Mouse (Mus musculus): Measurements from ENCODE around the gene Il13ra1. TPM values are rescaled to one million over a fixed set of nuclear protein-coding genes. Genes with fewer than 3 reads are reported as not detected.

Gene Il13ra1
- polyA plus RNA-seq, 1 experiment from 2014 or later, result 3.5 TPM

GRCm38 (mm10) chrX:36115171-36115570 lies 3.3 kb downstream of the Il13ra1 start:
- H3K27ac ChIP-seq (ENCODE audit: low read depth, low read length), result no peak overlapping the region
- no peaks in the 10 kb centered on the region for H3K4me1 ChIP-seq (ENCODE audit: control insufficient read depth, insufficient read depth, low read length)
- no peak for ATAC-seq (ENCODE audit: low read depth)
- H3K9ac ChIP-seq (replicated peaks; ENCODE audit: low read depth, low read length), result no peak overlapping the region
- WGBS, result 86% methylated on average over 4 of the region's 4 CpGs
- no peaks in the 10 kb centered on the region for H3K9me3 ChIP-seq (ENCODE audit: control insufficient read depth, low read length)
- H3K36me3 ChIP-seq (ENCODE audit: control insufficient read depth, insufficient read depth, low read length), result no peaks in the 10 kb centered on the region
- no peak overlapping the region for H3K4me3 ChIP-seq (ENCODE audit: low read depth, low read length)
- H3K27me3 ChIP-seq (ENCODE audit: control insufficient read depth, insufficient read depth, low read length), result no peaks in the 10 kb centered on the region
- H3K4me2 ChIP-seq (ENCODE audit: low read depth, low read length), result no peak overlapping the region

DNA sequence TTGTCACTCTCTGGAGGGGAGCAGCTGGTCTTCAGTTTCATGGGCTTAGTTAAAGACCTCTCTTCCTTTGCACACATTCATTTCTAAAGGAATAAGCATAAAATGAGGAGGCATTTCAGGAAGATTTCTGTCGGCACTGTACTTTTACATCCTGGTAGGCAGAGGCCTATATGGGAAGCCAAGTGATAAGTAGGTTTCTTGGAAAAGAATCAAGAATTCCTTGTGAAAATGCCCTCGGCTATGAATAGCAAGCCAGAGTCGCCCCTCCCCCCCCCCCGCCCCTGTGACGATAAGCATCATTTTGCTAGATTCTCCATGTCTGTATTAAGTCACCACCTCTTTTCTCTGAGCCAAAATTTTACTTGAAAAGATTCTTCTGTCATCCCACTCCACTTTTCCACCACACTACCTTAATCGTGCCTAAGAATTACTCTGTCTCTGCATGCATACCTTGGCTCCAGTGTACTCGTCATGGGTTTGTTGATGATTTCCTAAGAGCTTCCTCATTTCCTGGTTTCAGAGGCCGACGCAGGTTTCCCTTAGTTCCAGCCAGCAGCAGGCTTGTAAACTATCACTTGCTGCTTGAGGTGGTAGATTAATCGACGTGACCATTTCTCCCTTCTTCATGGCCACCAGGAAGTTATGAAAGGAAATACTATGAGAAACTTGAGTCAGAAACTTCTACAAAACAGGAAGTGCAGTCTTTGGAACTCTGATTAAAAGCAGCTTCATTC lies 17.3 kb downstream of the Il13ra1 start:
- WGBS, result 83% methylated on average over 11 of the region's 11 CpGs
- H3K9ac ChIP-seq (replicated peaks; ENCODE audit: low read depth, low read length), result no peak overlapping the region

GRCm38 (mm10) chrX:36129771-36130108 lies 17.8 kb downstream of the Il13ra1 start:
- Histone ChIP-seq H3K27ac (ENCODE audit: low read depth, low read length) (no peak overlapping the region), H3K9me3 (ENCODE audit: control insufficient read depth, low read length) (no peaks in the 10 kb centered on the region), H3K9ac (replicated peaks; ENCODE audit: low read depth, low read length) (no peak overlapping the region), H3K4me1 (ENCODE audit: control insufficient read depth, insufficient read depth, low read length) (no peaks in the 10 kb centered on the region), H3K27me3 (ENCODE audit: control insufficient read depth, insufficient read depth, low read length) (no peaks in the 10 kb centered on the region), H3K4me2 (ENCODE audit: low read depth, low read length) (no peak overlapping the region), H3K36me3 (ENCODE audit: control insufficient read depth, insufficient read depth, low read length) (no peaks in the 10 kb centered on the region), H3K4me3 (ENCODE audit: low read depth, low read length) (no peak overlapping the region)
- WGBS, result 78% methylated on average over 1 of the region's 1 CpGs
- ATAC-seq (ENCODE audit: low read depth), result no peak

More for the DNA sequence above, 17.3 kb downstream of the Il13ra1 start:
- no peaks in the 10 kb centered on the region for H3K27me3 ChIP-seq (ENCODE audit: control insufficient read depth, insufficient read depth, low read length)
- H3K4me3 ChIP-seq (ENCODE audit: low read depth, low read length), result no peak overlapping the region
- no peak overlapping the region for H3K27ac ChIP-seq (ENCODE audit: low read depth, low read length)
- ATAC-seq (ENCODE audit: low read depth), result no peak
- no peak overlapping the region for H3K4me2 ChIP-seq (ENCODE audit: low read depth, low read length)
- no peaks in the 10 kb centered on the region for H3K9me3 ChIP-seq (ENCODE audit: control insufficient read depth, low read length)
- H3K36me3 ChIP-seq (ENCODE audit: control insufficient read depth, insufficient read depth, low read length), result no peaks in the 10 kb centered on the region
- no peaks in the 10 kb centered on the region for H3K4me1 ChIP-seq (ENCODE audit: control insufficient read depth, insufficient read depth, low read length)

DNA sequence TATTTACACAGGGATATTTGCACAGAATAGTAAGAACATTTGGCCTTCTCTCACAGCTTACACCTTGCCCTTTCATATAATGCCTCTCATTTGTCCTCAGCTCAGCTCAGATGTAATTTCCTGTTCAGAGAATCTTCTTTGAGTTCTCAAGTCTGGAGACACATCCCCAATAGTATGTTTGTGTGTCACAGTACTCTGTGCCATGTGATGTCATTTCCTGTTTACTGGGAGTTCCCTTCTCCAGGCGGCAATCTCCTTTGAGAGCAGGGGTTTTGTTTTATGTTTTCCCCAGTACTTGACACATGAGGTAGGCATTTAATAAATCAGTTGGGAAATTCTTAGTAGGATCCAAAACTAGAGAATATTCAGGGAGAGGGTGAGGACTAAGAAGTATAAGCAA lies 24.4 kb downstream of the Il13ra1 start:
- Histone ChIP-seq H3K9me3 (ENCODE audit: control insufficient read depth, low read length) (no peaks in the 10 kb centered on the region), H3K4me2 (ENCODE audit: low read depth, low read length) (no peak overlapping the region), H3K4me3 (ENCODE audit: low read depth, low read length) (no peak overlapping the region), H3K9ac (replicated peaks; ENCODE audit: low read depth, low read length) (no peak overlapping the region), H3K4me1 (ENCODE audit: control insufficient read depth, insufficient read depth, low read length) (no peaks in the 10 kb centered on the region), H3K36me3 (ENCODE audit: control insufficient read depth, insufficient read depth, low read length) (no peaks in the 10 kb centered on the region), H3K27ac (ENCODE audit: low read depth, low read length) (no peak overlapping the region), H3K27me3 (ENCODE audit: control insufficient read depth, insufficient read depth, low read length) (no peaks in the 10 kb centered on the region)
- WGBS, result 71% methylated on average over 1 of the region's 1 CpGs
- ATAC-seq (ENCODE audit: low read depth), result no peak

DNA sequence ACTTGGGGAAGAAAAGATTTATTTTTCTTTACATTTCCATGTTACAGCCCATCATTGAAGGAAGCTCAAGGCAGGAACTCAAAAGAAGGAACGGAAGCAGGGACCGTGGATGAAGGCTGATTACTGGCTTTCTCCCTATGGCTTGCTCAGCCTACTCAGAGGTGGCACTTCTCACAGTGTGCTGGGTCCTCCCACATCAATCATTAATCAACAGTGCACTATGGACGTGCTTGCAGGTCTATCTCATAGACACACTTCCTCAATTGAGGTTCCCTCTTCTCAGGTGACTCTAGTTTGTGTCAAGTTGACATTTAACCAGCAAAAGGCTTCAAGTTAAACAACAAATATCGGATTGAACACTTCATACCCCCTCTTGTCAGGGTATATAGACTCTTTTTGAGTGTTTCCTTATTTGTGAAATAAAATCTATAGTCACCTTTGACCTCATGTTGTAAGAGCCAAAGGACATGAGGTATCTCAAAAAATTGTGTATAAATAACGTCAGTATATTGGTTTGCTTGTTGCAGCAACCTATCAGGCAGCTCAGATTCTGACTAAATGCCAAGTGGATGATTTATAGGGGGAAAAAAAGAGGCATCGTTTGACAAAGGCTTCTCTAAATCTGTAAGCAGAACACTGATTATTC lies 30.2 kb downstream of the Il13ra1 start:
- H3K27ac ChIP-seq (ENCODE audit: low read depth, low read length), result no peak overlapping the region
- no peak overlapping the region for H3K4me3 ChIP-seq (ENCODE audit: low read depth, low read length)
- no peaks in the 10 kb centered on the region for H3K9me3 ChIP-seq (ENCODE audit: control insufficient read depth, low read length)
- ATAC-seq (ENCODE audit: low read depth), result no peak
- WGBS, result 75% methylated on average over 6 of the region's 6 CpGs
- H3K4me1 ChIP-seq (ENCODE audit: control insufficient read depth, insufficient read depth, low read length), result no peaks in the 10 kb centered on the region
- no peaks in the 10 kb centered on the region for H3K27me3 ChIP-seq (ENCODE audit: control insufficient read depth, insufficient read depth, low read length)
- no peak overlapping the region for H3K4me2 ChIP-seq (ENCODE audit: low read depth, low read length)
- no peaks in the 10 kb centered on the region for H3K36me3 ChIP-seq (ENCODE audit: control insufficient read depth, insufficient read depth, low read length)
- H3K9ac ChIP-seq (replicated peaks; ENCODE audit: low read depth, low read length), result no peak overlapping the region

- ATAC-seq (ENCODE audit: low read depth), result no peak
- no peaks in the 10 kb centered on the region for H3K36me3 ChIP-seq (ENCODE audit: control insufficient read depth, insufficient read depth, low read length)
- H3K4me1 ChIP-seq (ENCODE audit: control insufficient read depth, insufficient read depth, low read length), result no peaks in the 10 kb centered on the region
- WGBS, result 72% methylated on average over 4 of the region's 4 CpGs
- no peak overlapping the region for H3K4me2 ChIP-seq (ENCODE audit: low read depth, low read length)
- H3K27me3 ChIP-seq (ENCODE audit: control insufficient read depth, insufficient read depth, low read length), result no peaks in the 10 kb centered on the region
- no peak overlapping the region for H3K4me3 ChIP-seq (ENCODE audit: low read depth, low read length)
- no peaks in the 10 kb centered on the region for H3K9me3 ChIP-seq (ENCODE audit: control insufficient read depth, low read length)
- no peak overlapping the region for H3K9ac ChIP-seq (replicated peaks; ENCODE audit: low read depth, low read length)
- H3K27ac ChIP-seq (ENCODE audit: low read depth, low read length), result no peak overlapping the region
These were observed 34.8 kb downstream of the Il13ra1 start for GRCm38 (mm10) chrX:36146746-36147145.

DNA sequence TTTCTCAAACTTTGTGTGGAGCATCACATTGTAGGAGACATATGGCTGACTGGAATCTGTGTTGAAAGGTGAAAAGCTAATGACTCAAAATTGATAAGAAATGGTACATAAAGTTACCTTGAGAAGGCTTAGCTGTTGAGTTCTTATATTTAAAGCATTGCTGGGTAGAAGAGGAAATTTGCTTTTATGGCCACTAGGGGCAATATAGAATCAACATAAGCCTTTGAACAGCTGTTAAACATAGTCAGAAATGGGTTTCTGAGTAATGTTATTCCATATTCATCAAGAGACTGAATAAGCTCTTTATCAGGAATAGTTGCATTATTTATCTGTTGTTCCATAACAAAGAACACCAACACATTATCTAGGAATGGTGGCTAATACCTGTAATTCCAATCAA lies 38.2 kb downstream of the Il13ra1 start:
- Histone ChIP-seq H3K4me2 (ENCODE audit: low read depth, low read length) (no peak overlapping the region), H3K4me3 (ENCODE audit: low read depth, low read length) (no peak overlapping the region), H3K27ac (ENCODE audit: low read depth, low read length) (no peak overlapping the region), H3K36me3 (ENCODE audit: control insufficient read depth, insufficient read depth, low read length) (no peaks in the 10 kb centered on the region), H3K4me1 (ENCODE audit: control insufficient read depth, insufficient read depth, low read length) (no peaks in the 10 kb centered on the region), H3K9ac (replicated peaks; ENCODE audit: low read depth, low read length) (no peak overlapping the region), H3K27me3 (ENCODE audit: control insufficient read depth, insufficient read depth, low read length) (no peaks in the 10 kb centered on the region), H3K9me3 (ENCODE audit: control insufficient read depth, low read length) (no peaks in the 10 kb centered on the region)
- no peak for ATAC-seq (ENCODE audit: low read depth)

DNA sequence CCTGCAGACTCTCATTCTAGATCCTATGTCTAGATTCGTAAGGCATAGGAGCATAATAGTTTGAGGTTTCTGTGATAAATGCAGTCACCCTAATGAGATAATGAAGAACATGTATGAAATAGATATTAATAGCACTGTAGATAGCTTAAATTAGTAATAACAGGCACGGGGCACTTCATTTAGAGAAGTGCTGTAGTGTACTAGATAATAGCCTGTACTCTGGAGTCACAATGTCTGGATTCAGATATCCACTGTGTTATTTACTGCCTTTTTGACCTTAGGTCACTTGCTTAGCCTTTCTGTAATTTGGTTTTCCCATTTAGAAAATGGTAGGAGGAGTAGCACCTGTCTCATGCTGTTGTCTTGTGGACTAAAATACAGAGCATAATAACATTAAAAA lies 44.8 kb downstream of the Il13ra1 start:
- Histone ChIP-seq H3K36me3 (ENCODE audit: control insufficient read depth, insufficient read depth, low read length) (no peaks in the 10 kb centered on the region), H3K27me3 (ENCODE audit: control insufficient read depth, insufficient read depth, low read length) (no peaks in the 10 kb centered on the region), H3K4me1 (ENCODE audit: control insufficient read depth, insufficient read depth, low read length) (no peaks in the 10 kb centered on the region), H3K9ac (replicated peaks; ENCODE audit: low read depth, low read length) (no peak overlapping the region), H3K4me3 (ENCODE audit: low read depth, low read length) (no peak overlapping the region), H3K4me2 (ENCODE audit: low read depth, low read length) (no peak overlapping the region), H3K9me3 (ENCODE audit: control insufficient read depth, low read length) (no peaks in the 10 kb centered on the region), H3K27ac (ENCODE audit: low read depth, low read length) (no peak overlapping the region)
- no peak for ATAC-seq (ENCODE audit: low read depth)
- WGBS, result 78% methylated on average over 2 of the region's 2 CpGs

- no peak for ATAC-seq (ENCODE audit: low read depth)
- Histone ChIP-seq H3K9ac (replicated peaks; ENCODE audit: low read depth, low read length) (no peak overlapping the region), H3K27ac (ENCODE audit: low read depth, low read length) (no peak overlapping the region), H3K27me3 (ENCODE audit: control insufficient read depth, insufficient read depth, low read length) (no peaks in the 10 kb centered on the region), H3K36me3 (ENCODE audit: control insufficient read depth, insufficient read depth, low read length) (no peaks in the 10 kb centered on the region), H3K4me2 (ENCODE audit: low read depth, low read length) (no peak overlapping the region), H3K9me3 (ENCODE audit: control insufficient read depth, low read length) (no peaks in the 10 kb centered on the region), H3K4me3 (ENCODE audit: low read depth, low read length) (no peak overlapping the region), H3K4me1 (ENCODE audit: control insufficient read depth, insufficient read depth, low read length) (no peaks in the 10 kb centered on the region)
- WGBS, result 32% methylated on average over 4 of the region's 4 CpGs
These were observed 49.7 kb downstream of the Il13ra1 start for GRCm38 (mm10) chrX:36161567-36161966.

Data from neural tube, embryonic 14.5 days (tissue).